Mouse (Mus musculus) midbrain, embryonic 16.5 days (tissue): ENCODE measurements around the gene Pld6. TPM values are rescaled to one million over a fixed set of nuclear protein-coding genes. Genes with fewer than 3 reads are reported as not detected.
A peak's percentile ranks its signal among the peaks of the same experiment; 100 is the strongest.

ENCODE experiments used
- ATAC-seq: fragments of 200-750 bp; cut with Nextera tagmentation; 2 replicates; pipeline ENCODE4 v1.8.0; 2017; ENCODE audit warnings: moderate TSS enrichment
- H3K27ac ChIP-seq: fragments of 300-500 bp; sonication (generic); 2 replicates; pipeline ENCODE4 v1.5.1; 2014; ENCODE audit warnings: mild to moderate bottlenecking, low read length, mixed read lengths
- H3K27me3 ChIP-seq: fragments of 300-500 bp; sonication (generic); 2 replicates; pipeline ENCODE4 v1.6.1; 2014; ENCODE audit warnings: low read depth, low read length, mixed read lengths; ENCODE audit not compliant: control insufficient read depth, insufficient read depth
- H3K36me3 ChIP-seq: fragments of 300-500 bp; sonication (generic); 2 replicates; pipeline ENCODE4 v1.6.1; 2014; ENCODE audit warnings: mild to moderate bottlenecking, low read length, moderate library complexity, mixed read lengths; ENCODE audit not compliant: control insufficient read depth, insufficient read depth
- H3K4me1 ChIP-seq: fragments of 300-500 bp; sonication (generic); 2 replicates; pipeline ENCODE4 v1.6.1; 2014; ENCODE audit warnings: mild to moderate bottlenecking, low read length, mixed read lengths; ENCODE audit not compliant: control insufficient read depth, insufficient read depth
- H3K4me2 ChIP-seq: fragments of 300-500 bp; sonication (generic); 2 replicates; pipeline ENCODE4 v1.6.1; 2014; ENCODE audit warnings: mild to moderate bottlenecking, low read length, mixed read lengths
- H3K4me3 ChIP-seq: fragments of 300-500 bp; sonication (generic); 2 replicates; pipeline ENCODE4 v1.5.1; 2014; ENCODE audit warnings: low read depth, mild to moderate bottlenecking, low read length, moderate library complexity, mixed read lengths
- H3K9ac ChIP-seq: fragments of 300-500 bp; sonication (generic); 2 replicates; pipeline ENCODE4 v1.6.1; 2014; ENCODE audit warnings: low read depth, low read length, mixed read lengths
- H3K9me3 ChIP-seq: fragments of 300-500 bp; sonication (generic); replicated peaks from 2 replicates; pipeline ENCODE4 v1.6.1; 2014; ENCODE audit warnings: mild to moderate bottlenecking, low read length, mixed read lengths; ENCODE audit not compliant: control insufficient read depth, poor library complexity, severe bottlenecking
- WGBS: fragments of 180-500 bp; shearing (Covaris S2); extraction: QIAGEN DNeasy Blood & Tissue Kit; methylation state at CpG from one replicate; pipeline ENCODE4 v1.1.7; 2014; 5-methylcytosine and 5-hydroxymethylcytosine counted together
- polyA plus RNA-seq: library from polyadenylated mRNA; unstranded; fragments of >200 nt; fragmentation: Nextera tagmentation; extraction: Ambion mirVana; gene quantifications from 2 replicates; pipeline ENCODE4 v1.2.1, GENCODE M21; 2015

Pld6 gene
- polyA plus RNA-seq, 1 experiment from 2014 or later: 19.4 TPM

- Histone ChIP-seq H3K27me3 (no peaks in the 10 kb centered on the region), H3K9me3 (no peaks in the 10 kb centered on the region), H3K4me3 (peak within 1 kb of the TSS; percentile 74), H3K36me3 (peaks cover 7% of the 10 kb centered on the region; the same call in 1 of the 2 replicates), H3K4me2 (peak within 1 kb of the TSS; percentile 93), H3K4me1 (peaks cover 11% of the 10 kb centered on the region), H3K27ac (peak within 1 kb of the TSS; percentile 99), H3K9ac (peak within 1 kb of the TSS; percentile 91)
- WGBS: under 1% methylated on average over 52 of the region's 52 CpGs
- ATAC-seq: peak; percentile 98
Observed at GRCm38 (mm10) chr11:59809670-59810474, 22.4 kb upstream of the Pld6 start, which contains the start of gene Flcn. TSS of gene Flcn (minus strand) at chr11:59810016.

GRCm38 (mm10) chr11:59809071-59809669, 21.7 kb upstream of the Pld6 start:
- WGBS: 0% methylated on average over 14 of the region's 15 CpGs

GRCm38 (mm10) chr11:59808170-59808960, 20.9 kb upstream of the Pld6 start:
- WGBS: 59% methylated on average over 14 of the region's 14 CpGs
- Histone ChIP-seq H3K4me1 (peaks cover 11% of the 10 kb centered on the region), H3K9me3 (no peaks in the 10 kb centered on the region), H3K36me3 (peaks cover 15% of the 10 kb centered on the region), H3K9ac (peak overlapping the region; percentile 91; the same call in 1 of the 2 replicates), H3K4me3 (peak overlapping the region; percentile 74), H3K4me2 (peak overlapping the region; percentile 93), H3K27ac (no peak overlapping the region), H3K27me3 (no peaks in the 10 kb centered on the region)
- ATAC-seq: no peak

More at GRCm38 (mm10) chr11:59809071-59809669, 21.7 kb upstream of the Pld6 start:
- Histone ChIP-seq H3K9me3 (no peaks in the 10 kb centered on the region), H3K4me1 (peaks cover 11% of the 10 kb centered on the region), H3K9ac (peak overlapping the region; percentile 91), H3K4me2 (peak overlapping the region; percentile 93), H3K27me3 (no peaks in the 10 kb centered on the region), H3K36me3 (peaks cover 11% of the 10 kb centered on the region), H3K4me3 (peak overlapping the region; percentile 74), H3K27ac (peak overlapping the region; percentile 99)
- ATAC-seq: peak; percentile 22

GRCm38 (mm10) chr11:59805656-59806055, 18.2 kb upstream of the Pld6 start:
- H3K27ac ChIP-seq: no peak overlapping the region
- no peak overlapping the region for H3K9ac ChIP-seq
- peaks cover 38% of the 10 kb centered on the region for H3K36me3 ChIP-seq
- H3K9me3 ChIP-seq: no peaks in the 10 kb centered on the region
- H3K27me3 ChIP-seq: no peaks in the 10 kb centered on the region
- H3K4me2 ChIP-seq: no peak overlapping the region
- no peak for ATAC-seq
- no peak overlapping the region for H3K4me3 ChIP-seq
- 92% methylated on average over 2 of the region's 2 CpGs for WGBS
- peaks cover 9% of the 10 kb centered on the region for H3K4me1 ChIP-seq

- Histone ChIP-seq H3K4me3 (no peak overlapping the region), H3K27ac (no peak overlapping the region), H3K9ac (no peak overlapping the region), H3K36me3 (peaks cover 42% of the 10 kb centered on the region), H3K9me3 (no peaks in the 10 kb centered on the region), H3K27me3 (no peaks in the 10 kb centered on the region), H3K4me1 (peaks cover 9% of the 10 kb centered on the region), H3K4me2 (no peak overlapping the region)
- no peak for ATAC-seq
- WGBS: 89% methylated on average over 1 of the region's 1 CpGs
Observed at GRCm38 (mm10) chr11:59805256-59805655, 17.8 kb upstream of the Pld6 start.

- Histone ChIP-seq H3K36me3 (peaks cover 46% of the 10 kb centered on the region), H3K4me2 (no peak overlapping the region), H3K9me3 (no peaks in the 10 kb centered on the region), H3K27me3 (no peaks in the 10 kb centered on the region), H3K4me3 (no peak overlapping the region), H3K9ac (no peak overlapping the region), H3K4me1 (peaks cover 9% of the 10 kb centered on the region), H3K27ac (no peak overlapping the region)
- 93% methylated on average over 22 of the region's 22 CpGs for WGBS
- ATAC-seq: no peak
Observed at GRCm38 (mm10) chr11:59804409-59805110, 17.1 kb upstream of the Pld6 start.

GRCm38 (mm10) chr11:59803516-59803915, 16.1 kb upstream of the Pld6 start:
- no peak overlapping the region for H3K4me3 ChIP-seq
- no peaks in the 10 kb centered on the region for H3K27me3 ChIP-seq
- no peak overlapping the region for H3K9ac ChIP-seq
- peaks cover 56% of the 10 kb centered on the region for H3K36me3 ChIP-seq
- no peaks in the 10 kb centered on the region for H3K9me3 ChIP-seq
- H3K4me2 ChIP-seq: no peak overlapping the region
- no peak overlapping the region for H3K27ac ChIP-seq
- H3K4me1 ChIP-seq: peaks cover 3% of the 10 kb centered on the region
- WGBS: 91% methylated on average over 14 of the region's 14 CpGs
- ATAC-seq: no peak

GRCm38 (mm10) chr11:59801881-59802280, 14.4 kb upstream of the Pld6 start:
- H3K9ac ChIP-seq: no peak overlapping the region
- H3K9me3 ChIP-seq: no peaks in the 10 kb centered on the region
- ATAC-seq: no peak
- H3K27me3 ChIP-seq: no peaks in the 10 kb centered on the region
- 97% methylated on average over 8 of the region's 8 CpGs for WGBS
- H3K36me3 ChIP-seq: peaks cover 68% of the 10 kb centered on the region
- no peak overlapping the region for H3K4me3 ChIP-seq
- H3K4me2 ChIP-seq: no peak overlapping the region
- no peak overlapping the region for H3K27ac ChIP-seq
- no peaks in the 10 kb centered on the region for H3K4me1 ChIP-seq
